Mouse (Mus musculus): Measurements from ENCODE around the gene Nipal3.

Gene Nipal3

GRCm38 (mm10) chr4:135494521-135495396 is at the start of gene Nipal3, which contains the start of gene Stpg1:
Gene Nipal3, minus strand, starts transcription at chr4:135495038.
Gene Stpg1, plus strand, starts transcription at chr4:135494790.
- in situ Hi-C loops (cut with MboI; ENCODE audit: unreplicated experiment in 2 of 2), result loop anchor here in 1 of 2 experiments (10.0 kb wide), 1 partner anchor 50 kb away; no protein-coding TSS in a partner anchor

DNA sequence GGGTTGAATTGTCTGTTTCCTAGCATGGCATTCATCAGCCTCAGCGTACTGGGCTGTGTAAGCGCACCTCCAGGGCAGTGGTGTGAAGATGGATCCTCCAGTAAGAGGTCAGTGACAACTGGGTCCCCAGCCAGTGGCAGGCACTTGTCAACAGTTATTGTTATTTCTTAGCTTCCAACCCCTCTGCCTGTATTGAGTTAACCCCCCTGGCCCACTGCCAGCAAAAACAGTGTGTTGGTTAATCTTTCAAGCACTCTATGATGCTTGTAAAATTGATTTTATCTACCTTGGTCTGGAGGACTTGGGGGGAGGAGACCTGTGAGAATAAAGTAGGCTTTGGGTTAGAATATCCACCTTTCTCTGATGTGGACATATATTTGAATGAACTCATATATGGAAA is 49.4 kb upstream of the Nipal3 start:
- in situ Hi-C loops (cut with MboI; ENCODE audit: unreplicated experiment in 2 of 2), result no loop called here

- in situ Hi-C loops (cut with MboI; ENCODE audit: unreplicated experiment in 2 of 2), result no loop called here
Measured at GRCm38 (mm10) chr4:135540057-135540456, 45.2 kb upstream of the Nipal3 start.

- in situ Hi-C loops (cut with MboI; ENCODE audit: unreplicated experiment in 2 of 2), result no loop called here
Measured at GRCm38 (mm10) chr4:135539056-135539455, 44.2 kb upstream of the Nipal3 start.

GRCm38 (mm10) chr4:135535021-135535420 is 40.2 kb upstream of the Nipal3 start:
- in situ Hi-C loops (cut with MboI; ENCODE audit: unreplicated experiment in 2 of 2), result no loop called here

DNA sequence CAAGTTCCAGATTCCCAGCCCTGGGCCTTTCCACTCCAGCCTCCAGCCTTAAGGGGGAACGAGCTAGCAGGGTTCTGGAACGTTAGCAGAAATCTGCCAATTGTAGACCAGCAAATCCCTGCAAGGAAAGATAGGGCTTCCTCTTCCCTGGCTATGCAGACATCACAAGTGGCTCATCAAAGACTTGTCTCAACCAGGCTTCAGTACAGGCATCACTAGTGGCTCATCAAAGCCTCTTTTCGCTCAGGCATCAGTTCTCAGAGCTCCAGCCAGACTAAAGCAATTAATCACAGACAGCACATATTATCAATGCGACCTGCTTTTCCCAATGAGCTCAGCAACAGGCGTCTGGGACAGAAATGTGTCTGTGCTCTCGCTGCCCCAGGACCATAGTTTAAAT is 38.2 kb upstream of the Nipal3 start:
- in situ Hi-C loops (cut with MboI; ENCODE audit: unreplicated experiment in 2 of 2), result no loop called here

- in situ Hi-C loops (cut with MboI; ENCODE audit: unreplicated experiment in 2 of 2), result no loop called here
Measured at GRCm38 (mm10) chr4:135531771-135532613, 37.2 kb upstream of the Nipal3 start.

DNA sequence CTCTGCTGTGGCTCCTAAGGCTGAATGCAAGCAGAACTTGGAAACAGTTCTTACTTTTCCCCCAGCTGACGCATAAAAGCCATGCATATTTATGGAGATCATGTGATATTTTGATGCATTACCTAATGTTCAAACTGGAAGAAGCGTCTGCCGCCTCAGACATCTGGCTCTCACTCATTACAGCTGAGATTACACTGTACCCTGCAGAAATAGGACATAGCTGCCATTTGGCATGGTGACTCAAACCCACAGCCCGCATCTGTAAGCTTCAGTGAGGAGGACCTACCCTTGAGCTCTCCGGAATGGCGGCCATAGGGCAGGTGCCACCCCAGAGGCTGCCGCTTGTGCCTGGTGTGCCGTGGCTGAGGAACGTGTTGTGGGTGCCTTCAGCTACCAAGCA is 36.4 kb upstream of the Nipal3 start:
- in situ Hi-C loops (cut with MboI; ENCODE audit: unreplicated experiment in 2 of 2), result no loop called here

DNA sequence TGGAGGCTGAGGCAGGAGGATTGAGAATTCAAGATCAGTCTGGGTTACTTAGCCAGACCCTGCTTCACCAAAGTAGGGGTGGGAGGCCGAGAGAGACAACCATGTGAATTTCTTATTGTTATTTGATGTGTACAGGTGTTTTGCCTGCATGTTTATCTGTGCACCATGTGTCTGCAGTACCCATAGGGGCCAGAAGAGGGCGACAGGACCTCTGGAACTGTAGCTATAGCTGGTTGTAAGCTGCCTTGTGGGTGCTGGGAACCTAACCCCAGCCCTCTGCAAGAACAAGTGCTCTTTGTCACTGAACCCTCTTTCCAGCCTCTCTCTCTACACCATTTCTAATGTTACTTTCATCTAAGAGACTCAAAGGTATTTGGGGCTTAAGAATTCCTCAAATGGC is 35.4 kb upstream of the Nipal3 start:
- in situ Hi-C loops (cut with MboI; ENCODE audit: unreplicated experiment in 2 of 2), result no loop called here

DNA sequence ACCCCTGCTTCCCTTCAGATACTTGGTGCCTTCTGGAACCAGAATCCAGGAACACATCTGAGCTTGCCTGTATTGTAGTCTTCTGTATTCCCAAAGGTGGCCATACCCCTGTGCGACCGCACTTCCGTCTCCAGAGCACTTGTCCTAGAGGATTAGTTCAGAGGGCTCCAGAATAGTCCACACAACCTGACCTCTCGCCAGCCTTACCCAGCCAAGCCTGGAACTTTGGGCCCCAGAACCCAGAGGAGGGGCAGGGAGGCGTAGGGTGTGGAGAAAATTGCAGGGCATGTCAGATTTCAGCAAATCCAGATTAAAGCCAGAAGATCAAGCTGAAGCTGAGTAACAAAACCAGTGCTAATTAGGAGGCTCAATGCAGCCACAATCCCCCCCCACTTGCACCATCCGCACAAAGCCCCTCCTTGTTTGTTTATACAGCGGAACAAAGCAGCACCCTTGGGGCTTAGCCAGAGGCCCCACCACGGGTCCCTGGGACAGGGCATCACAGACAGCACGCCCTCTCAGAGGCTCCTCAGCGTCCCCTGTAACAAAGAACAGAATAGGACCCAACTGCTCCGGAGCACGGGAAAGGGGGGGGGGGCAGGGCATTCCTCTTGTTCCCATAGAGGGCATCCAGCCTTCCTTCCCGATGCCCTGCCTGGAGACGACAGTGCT is 31.3 kb upstream of the Nipal3 start:
- in situ Hi-C loops (cut with MboI; ENCODE audit: unreplicated experiment in 2 of 2), result no loop called here

DNA sequence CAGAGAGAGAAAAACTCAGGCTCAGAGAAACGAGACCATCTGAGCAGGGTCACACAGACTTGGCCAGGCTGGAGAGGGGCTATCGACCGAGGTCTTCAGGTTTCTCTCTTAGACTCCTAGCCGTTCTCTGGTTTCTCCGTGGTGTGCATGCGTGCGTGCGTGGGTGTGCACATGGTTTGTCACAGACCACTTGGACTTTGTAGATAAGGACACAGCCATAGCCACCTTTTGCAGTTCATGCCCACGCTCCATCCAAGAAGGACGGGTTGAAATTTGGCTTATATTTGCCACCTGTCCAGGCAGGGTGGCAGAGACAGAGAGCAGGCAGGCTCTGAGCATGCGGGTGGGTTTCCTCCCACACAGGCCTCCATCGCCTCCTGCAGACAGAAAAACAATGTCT is 30.2 kb upstream of the Nipal3 start:
- in situ Hi-C loops (cut with MboI; ENCODE audit: unreplicated experiment in 2 of 2), result no loop called here

GRCm38 (mm10) chr4:135523939-135524338 is 29.1 kb upstream of the Nipal3 start:
- in situ Hi-C loops (cut with MboI; ENCODE audit: unreplicated experiment in 2 of 2), result loop anchor here (25.0 kb wide), 1 partner anchor 413 kb away; the partner anchor contains the start of gene Hmgcl (in 2 of the 2)

DNA sequence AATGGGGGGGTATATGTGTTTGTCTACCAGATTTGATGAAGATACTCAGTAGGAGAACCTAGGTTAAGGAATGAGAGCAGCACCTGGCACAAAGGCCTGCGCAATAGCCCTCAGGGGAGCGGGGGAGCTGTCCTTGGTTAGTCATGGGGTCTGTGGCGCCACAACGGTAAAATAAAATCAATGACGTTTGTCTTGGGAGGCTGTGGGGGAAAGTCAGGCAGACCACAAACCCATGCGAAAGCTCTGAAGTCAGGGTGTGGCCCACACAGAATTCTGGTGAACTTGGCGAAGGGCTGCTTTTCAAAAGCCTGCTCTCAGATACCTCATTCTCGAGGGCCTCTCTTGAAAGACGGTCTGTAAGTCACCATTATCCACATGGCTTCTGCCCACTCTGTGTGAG is 25.6 kb upstream of the Nipal3 start:
- in situ Hi-C loops (cut with MboI; ENCODE audit: unreplicated experiment in 2 of 2), result loop anchor here (25.0 kb wide), 1 partner anchor 417 kb away; the partner anchor contains the start of gene Hmgcl (in 2 of the 2)

- in situ Hi-C loops (cut with MboI; ENCODE audit: unreplicated experiment in 2 of 2), result loop anchor here (5.0 to 25.0 kb wide), 3 partner anchors 149 to 419 kb away; partner anchors contain the start of gene Hmgcl (in 2 of the 2)
Measured at GRCm38 (mm10) chr4:135518135-135518534, 23.3 kb upstream of the Nipal3 start.

DNA sequence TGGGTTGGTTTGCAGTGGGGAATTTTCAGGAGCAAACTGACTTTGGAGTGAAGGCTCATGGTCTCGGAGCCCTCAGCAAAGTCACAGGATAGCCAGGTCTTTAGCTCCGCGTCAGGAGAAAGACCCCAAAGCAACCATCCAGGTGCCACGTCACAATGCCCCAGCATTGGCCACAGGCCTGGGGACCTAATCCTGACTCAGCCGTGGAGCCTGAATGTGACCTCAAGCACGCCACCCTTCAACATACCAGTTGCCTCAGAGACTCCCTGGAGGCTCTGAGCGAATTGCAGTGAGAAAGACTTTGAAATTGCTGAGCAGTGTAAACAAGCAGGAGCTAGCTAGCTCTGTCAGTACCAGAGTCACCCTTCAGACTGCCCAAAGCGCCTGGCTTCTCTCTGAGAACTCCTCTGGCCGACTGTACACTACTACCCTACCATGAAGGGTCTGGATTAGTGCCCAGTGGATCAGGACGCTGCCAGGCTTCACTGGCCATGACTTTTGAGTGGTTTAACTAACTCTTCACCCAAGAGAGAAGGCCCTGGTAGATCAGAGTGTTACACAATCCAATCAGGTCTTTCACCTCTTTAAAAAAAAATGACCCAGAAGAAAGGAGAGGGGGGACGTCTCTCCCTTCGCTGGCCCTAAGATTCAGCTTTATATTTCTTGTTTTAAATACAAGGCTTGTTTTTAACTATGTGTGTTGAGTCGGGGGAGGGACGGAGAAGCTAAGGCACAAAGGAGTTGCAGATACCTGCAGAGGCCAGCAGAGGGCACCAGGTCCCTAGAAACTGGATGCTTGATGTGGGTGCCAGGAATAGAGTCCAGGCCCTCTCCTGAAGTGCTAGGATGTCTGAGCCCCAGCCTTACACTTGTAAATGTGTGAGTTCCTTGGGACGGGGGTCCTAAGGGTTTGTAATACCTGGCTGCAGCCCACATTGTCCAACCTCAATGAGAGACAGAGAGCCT is 21.8 kb upstream of the Nipal3 start:
- in situ Hi-C loops (cut with MboI; ENCODE audit: unreplicated experiment in 2 of 2), result loop anchor here (5.0 to 25.0 kb wide), 3 partner anchors 151 to 421 kb away; partner anchors contain the start of gene Hmgcl (in 2 of the 2)

GRCm38 (mm10) chr4:135514925-135515324 is 20.1 kb upstream of the Nipal3 start:
- in situ Hi-C loops (cut with MboI; ENCODE audit: unreplicated experiment in 2 of 2), result loop anchor here (5.0 to 25.0 kb wide), 3 partner anchors 152 to 422 kb away; partner anchors contain the start of gene Hmgcl (in 2 of the 2)

DNA sequence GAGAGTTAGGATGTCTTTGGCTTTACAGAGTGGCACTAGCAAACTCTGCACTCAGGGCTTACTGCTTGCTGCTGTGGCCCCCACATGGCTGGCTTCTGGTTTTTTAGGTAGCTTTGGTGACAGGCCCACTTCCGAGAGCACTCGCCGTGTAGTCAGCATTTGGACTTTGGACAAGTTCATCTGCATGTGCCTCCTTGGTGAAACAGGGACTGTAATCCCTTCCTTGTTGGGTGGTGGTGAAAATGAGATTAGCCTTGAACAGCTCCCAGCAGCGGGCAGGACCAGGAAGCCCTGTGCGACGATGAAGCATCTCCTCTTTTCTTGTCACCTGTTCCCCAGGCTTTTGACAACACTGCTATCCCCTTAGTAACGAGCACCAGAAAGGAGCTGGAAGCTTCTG is 19.0 kb upstream of the Nipal3 start:
- in situ Hi-C loops (cut with MboI; ENCODE audit: unreplicated experiment in 2 of 2), result loop anchor here (25.0 kb wide), 1 partner anchor 423 kb away; the partner anchor contains the start of gene Hmgcl (in 2 of the 2)

GRCm38 (mm10) chr4:135509515-135509914 is 14.7 kb upstream of the Nipal3 start:
- in situ Hi-C loops (cut with MboI; ENCODE audit: unreplicated experiment in 2 of 2), result loop anchor here (10.0 to 25.0 kb wide), 2 partner anchors 125 to 428 kb away; partner anchors contain the start of gene Hmgcl (in 2 of the 2)
